Mouse (Mus musculus) macrophage (primary cell): Measurements from ENCODE around the gene Enpp6. TPM values are rescaled to one million over a fixed set of nuclear protein-coding genes. Genes with fewer than 3 reads are reported as not detected.
A peak's percentile ranks its signal among the peaks of the same experiment; 100 is the strongest.

Experiments
- H3K27ac ChIP-seq: fragments of 350-480 bp; formaldehyde crosslinking; 2 replicates; pipeline ENCODE4 v1.9.0; 2021
- H3K36me3 ChIP-seq: fragments of 350-480 bp; formaldehyde crosslinking; 2 replicates; pipeline ENCODE4 v1.9.0; 2021; ENCODE audit errors: inconsistent target
- H3K4me3 ChIP-seq: fragments of 350-480 bp; formaldehyde crosslinking; 2 replicates; pipeline ENCODE4 v1.9.0; 2021; ENCODE audit errors: inconsistent target
- H3K79me2 ChIP-seq: fragments of 350-480 bp; formaldehyde crosslinking; 2 replicates; pipeline ENCODE4 v1.9.0; 2021; ENCODE audit errors: inconsistent target
- WGBS: methylation state at CpG from one replicate; pipeline ENCODE4 v1.1.7; 2026; ENCODE audit warnings: inconsistent platforms; ENCODE audit not compliant: missing documents; 5-methylcytosine and 5-hydroxymethylcytosine counted together
- polyA plus RNA-seq: library from polyadenylated mRNA; stranded (reverse); fragments of 250-400 nt; gene quantifications from 3 replicates; pipeline ENCODE4 v1.2.4, GENCODE M21; 2018; ENCODE audit warnings: inconsistent platforms
- total RNA-seq, 78 experiments: library from RNA; depleted of rRNA; stranded (reverse); fragments of 250-400 nt; gene quantifications; 1 replicate in 9 of 78; 2 replicates in 24 of 78; 3 replicates in 43 of 78; 4 replicates in 2 of 78; pipeline ENCODE4 v1.2.4; 2018; ENCODE audit warnings: inconsistent platforms in 56 of 78

The Enpp6 gene
- total RNA-seq (2018; cell fraction: chromatin; rRNA removed) = 1 to 10 TPM in 4 of 26 experiments, under 1 TPM in 12, not detected in 10; 0.16 to 1.9 (median 0.52) TPM
- total RNA-seq (2018; cell fraction: cytosol; rRNA removed) = under 1 TPM; 0.05 to 0.44 (median 0.19) TPM
- total RNA-seq (2018; cell fraction: nucleus; rRNA removed) = 1 to 10 TPM in 3 of 26 experiments, under 1 TPM in 16, not detected in 7; 0.18 to 2.2 (median 0.56) TPM
- polyA plus RNA-seq = 0.19 to 0.25 TPM (median 0.20 TPM) in 3 replicates

GRCm38 (mm10) chr8:46986386-46987140 lies at the start of gene Enpp6:
Enpp6 (plus strand) TSS chr8:46986887.
- WGBS = 68% methylated on average over 8 of the region's 8 CpGs
- Histone ChIP-seq H3K36me3 (no peaks in the 10 kb centered on the region), H3K27ac (no peak within 1 kb of the TSS), H3K79me2 (no peaks in the 10 kb centered on the region), H3K4me3 (no peak within 1 kb of the TSS)

GRCm38 (mm10) chr8:46938218-46938617 lies 48.5 kb upstream of the Enpp6 start:
- Histone ChIP-seq H3K79me2 (no peaks in the 10 kb centered on the region), H3K36me3 (no peaks in the 10 kb centered on the region), H3K27ac (no peak overlapping the region), H3K4me3 (no peak overlapping the region)
- 87% methylated on average over 4 of the region's 4 CpGs for WGBS

GRCm38 (mm10) chr8:46941295-46941694 lies 45.4 kb upstream of the Enpp6 start:
- WGBS = 4% methylated on average over 11 of the region's 11 CpGs
- Histone ChIP-seq H3K27ac (peak overlapping the region; percentile 59), H3K4me3 (peak overlapping the region; percentile 5; the same call in 1 of the 2 replicates), H3K36me3 (no peaks in the 10 kb centered on the region), H3K79me2 (no peaks in the 10 kb centered on the region)

DNA sequence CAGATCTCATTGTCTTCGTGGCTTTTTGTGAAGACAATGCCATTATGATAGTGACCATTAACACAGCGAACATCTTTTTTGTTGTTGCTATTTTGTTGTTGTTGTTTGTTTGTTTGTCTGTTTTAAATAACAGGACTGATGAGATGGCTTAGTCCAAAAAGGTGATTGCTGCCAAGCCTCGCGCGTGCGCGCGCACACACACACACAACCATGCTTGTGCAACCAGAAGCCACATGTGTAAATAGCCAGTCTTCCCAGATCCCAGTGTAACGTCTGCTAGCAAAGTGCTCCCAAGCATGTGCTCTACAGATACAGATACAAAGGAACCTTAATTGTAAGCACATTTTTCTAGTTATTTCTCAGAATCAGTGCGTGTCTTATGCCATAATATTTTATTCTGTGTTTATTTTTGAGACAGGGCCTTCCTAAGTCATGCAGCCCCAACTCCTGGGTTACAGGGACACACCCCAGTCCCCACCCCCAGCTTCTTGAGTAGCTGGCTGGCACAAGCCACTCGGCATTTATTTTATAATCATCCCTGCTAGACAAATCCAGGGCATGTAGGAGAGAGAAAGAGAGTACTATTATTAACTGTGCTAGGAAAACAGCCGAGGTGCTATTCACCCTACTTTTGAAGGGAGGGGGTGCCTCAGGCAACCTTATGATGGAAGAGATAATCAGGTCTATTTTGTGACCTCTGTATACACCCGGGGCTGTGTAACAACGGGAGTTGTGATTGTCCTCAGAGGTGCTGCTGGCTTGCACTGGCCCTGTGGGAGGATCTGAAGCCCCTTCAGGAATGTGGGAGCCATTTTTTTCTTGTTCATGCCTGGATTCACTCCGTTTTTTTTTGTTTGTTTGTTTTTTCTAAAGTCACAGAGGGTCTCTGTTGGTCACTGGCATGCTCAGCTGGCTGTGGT lies 44.7 kb upstream of the Enpp6 start:
- Histone ChIP-seq H3K79me2 (no peaks in the 10 kb centered on the region), H3K36me3 (no peaks in the 10 kb centered on the region), H3K4me3 (peak overlapping the region; percentile 5; the same call in 1 of the 2 replicates), H3K27ac (peak overlapping the region; percentile 59)
- WGBS = 78% methylated on average over 15 of the region's 15 CpGs

DNA sequence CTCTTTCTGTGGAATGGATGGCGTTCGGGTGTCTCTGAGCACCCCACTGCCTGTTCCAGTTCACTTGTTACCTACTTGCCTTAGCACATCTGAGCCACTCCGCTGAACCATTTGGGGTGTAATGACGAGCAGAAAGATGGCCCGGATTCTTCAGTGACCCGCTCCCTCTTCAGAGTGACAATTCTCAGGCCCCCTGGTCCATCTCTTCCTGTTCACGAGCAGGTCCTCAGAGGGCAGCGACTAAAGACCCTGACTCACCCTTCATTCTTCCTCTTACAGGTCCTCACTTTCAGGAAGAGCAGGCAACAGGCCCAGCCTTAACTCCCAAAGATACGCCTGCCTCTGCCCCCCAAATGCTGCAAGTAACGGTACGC lies 44.0 kb upstream of the Enpp6 start:
- no peak overlapping the region for H3K27ac ChIP-seq
- WGBS = 90% methylated on average over 9 of the region's 11 CpGs
- no peaks in the 10 kb centered on the region for H3K79me2 ChIP-seq
- H3K4me3 ChIP-seq = no peak overlapping the region
- H3K36me3 ChIP-seq = no peaks in the 10 kb centered on the region

DNA sequence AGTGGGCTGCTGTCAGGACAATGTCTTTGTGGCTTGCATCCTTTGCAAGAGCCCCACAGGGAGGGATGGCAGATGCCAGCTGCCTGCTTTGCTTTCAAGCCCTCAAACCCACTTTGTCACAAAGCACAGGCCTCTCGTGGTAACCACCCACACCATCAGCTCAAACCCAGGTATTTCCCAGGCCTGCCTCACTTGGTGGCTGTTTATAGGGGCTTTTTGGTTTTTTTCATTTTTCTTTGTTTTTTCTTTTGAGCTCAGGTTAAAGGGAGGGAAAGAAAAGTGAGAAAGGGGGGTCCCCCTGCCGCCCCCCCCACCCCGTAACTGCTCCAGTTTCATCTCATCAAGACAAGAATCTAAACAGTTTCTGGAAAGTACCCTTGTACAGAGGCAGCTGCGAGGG lies 43.4 kb upstream of the Enpp6 start:
- Histone ChIP-seq H3K36me3 (no peaks in the 10 kb centered on the region), H3K4me3 (no peak overlapping the region), H3K27ac (no peak overlapping the region), H3K79me2 (no peaks in the 10 kb centered on the region)
- WGBS = 89% methylated on average over 4 of the region's 4 CpGs

DNA sequence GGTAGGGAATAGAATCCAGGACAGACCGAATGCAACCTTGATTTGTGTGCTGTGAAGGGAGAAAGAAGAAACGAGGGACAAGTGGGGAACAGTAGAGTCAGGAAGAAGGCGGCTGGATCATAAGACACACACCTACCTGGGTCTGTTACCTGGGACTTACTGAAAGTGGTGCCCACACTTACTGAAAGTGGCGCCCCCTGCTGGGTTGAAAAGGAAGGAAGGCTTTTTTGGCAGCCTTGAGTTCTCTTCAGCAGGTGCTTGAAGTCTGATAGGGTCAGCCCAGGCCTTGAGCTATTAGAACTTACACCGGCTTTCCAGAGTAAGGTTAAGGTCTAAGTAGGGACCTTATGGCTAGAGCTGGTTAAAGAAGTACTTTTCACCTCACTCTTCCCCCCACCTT lies 40.5 kb upstream of the Enpp6 start:
- WGBS = 85% methylated on average over 5 of the region's 5 CpGs

DNA sequence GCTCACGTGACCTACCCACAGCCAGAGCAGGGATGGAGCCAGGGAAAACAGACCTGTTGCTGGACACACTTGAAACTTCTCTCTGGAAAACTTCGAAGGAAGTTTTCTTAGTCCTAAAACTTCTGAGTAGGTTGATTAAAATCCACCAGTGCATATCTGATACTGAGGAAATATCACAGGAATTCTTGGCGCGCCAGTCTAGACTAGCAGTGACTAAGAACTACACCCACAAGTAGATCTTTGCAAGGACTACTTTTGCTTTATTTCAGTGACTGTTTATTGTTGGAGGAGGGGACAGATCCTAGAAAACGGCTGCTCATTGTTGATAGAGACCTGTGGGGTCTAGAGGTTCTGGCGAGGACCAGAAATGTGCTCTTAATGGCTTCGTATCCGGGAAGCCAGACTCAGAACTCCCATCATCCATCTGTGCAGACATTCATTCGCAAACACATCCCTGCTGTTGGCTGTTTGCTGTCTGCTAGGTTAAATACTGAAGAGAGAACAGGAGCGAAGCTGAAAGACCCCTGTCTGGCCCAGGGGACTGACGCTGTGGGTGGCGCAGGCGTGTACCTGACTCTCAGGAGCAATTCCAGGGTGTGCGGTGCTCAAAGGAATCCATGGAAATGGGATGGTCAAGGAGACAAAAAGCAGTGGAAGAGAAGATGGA lies 38.5 kb upstream of the Enpp6 start:
- no peaks in the 10 kb centered on the region for H3K36me3 ChIP-seq
- no peak overlapping the region for H3K4me3 ChIP-seq
- H3K79me2 ChIP-seq = no peaks in the 10 kb centered on the region
- 91% methylated on average over 14 of the region's 14 CpGs for WGBS
- no peak overlapping the region for H3K27ac ChIP-seq

More for the DNA sequence above, 40.5 kb upstream of the Enpp6 start:
- Histone ChIP-seq H3K4me3 (no peak overlapping the region), H3K27ac (no peak overlapping the region), H3K36me3 (no peaks in the 10 kb centered on the region), H3K79me2 (no peaks in the 10 kb centered on the region)

GRCm38 (mm10) chr8:46953472-46953871 lies 33.2 kb upstream of the Enpp6 start:
- WGBS = 27% methylated on average over 7 of the region's 7 CpGs
- H3K79me2 ChIP-seq = no peaks in the 10 kb centered on the region
- H3K36me3 ChIP-seq = no peaks in the 10 kb centered on the region
- H3K27ac ChIP-seq = no peak overlapping the region
- no peak overlapping the region for H3K4me3 ChIP-seq

GRCm38 (mm10) chr8:46962630-46963427 lies 23.9 kb upstream of the Enpp6 start:
- Histone ChIP-seq H3K36me3 (no peaks in the 10 kb centered on the region), H3K27ac (no peak overlapping the region), H3K79me2 (no peaks in the 10 kb centered on the region), H3K4me3 (no peak overlapping the region)
- 82% methylated on average over 10 of the region's 10 CpGs for WGBS

- WGBS = 54% methylated on average over 7 of the region's 8 CpGs
- Histone ChIP-seq H3K4me3 (no peak overlapping the region), H3K36me3 (no peaks in the 10 kb centered on the region), H3K27ac (no peak overlapping the region), H3K79me2 (no peaks in the 10 kb centered on the region)
Observed at GRCm38 (mm10) chr8:46963619-46964145, 23.0 kb upstream of the Enpp6 start.

DNA sequence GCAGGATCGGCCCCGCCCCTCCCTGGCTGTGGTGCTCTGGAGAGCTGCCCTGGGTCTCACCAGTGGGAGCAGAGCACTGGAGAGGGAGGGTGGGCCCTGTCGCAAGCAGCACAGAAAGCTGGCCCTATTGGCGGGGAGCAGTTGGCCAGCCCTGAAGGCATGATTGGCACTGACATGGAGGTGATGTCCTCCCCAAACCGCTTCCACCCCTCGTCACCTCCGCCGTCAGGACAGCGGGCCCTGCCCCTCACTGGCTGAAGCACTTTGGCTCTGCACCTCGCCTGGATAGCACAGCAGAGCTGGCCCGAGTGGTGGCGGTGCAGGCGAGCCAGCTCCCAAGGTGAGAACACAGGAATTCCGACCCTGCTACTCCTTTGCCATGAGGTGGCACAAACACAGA lies 20.9 kb upstream of the Enpp6 start:
- H3K36me3 ChIP-seq = no peaks in the 10 kb centered on the region
- H3K27ac ChIP-seq = no peak overlapping the region
- no peaks in the 10 kb centered on the region for H3K79me2 ChIP-seq
- WGBS = 95% methylated on average over 14 of the region's 14 CpGs
- H3K4me3 ChIP-seq = no peak overlapping the region

- 97% methylated on average over 3 of the region's 3 CpGs for WGBS
- H3K27ac ChIP-seq = no peak overlapping the region
- no peaks in the 10 kb centered on the region for H3K36me3 ChIP-seq
- no peak overlapping the region for H3K4me3 ChIP-seq
- no peaks in the 10 kb centered on the region for H3K79me2 ChIP-seq
Observed at GRCm38 (mm10) chr8:46968721-46969120, 18.0 kb upstream of the Enpp6 start.
